24 mouse cellular contexts compared by ENCODE assay signal in genomic region chr7:109069641-109070040, GRCm38 (mm10). TPM values are rescaled to one million over a fixed set of nuclear protein-coding genes. Genes with fewer than 3 reads are reported as not detected.
DNase-seq lines count a peak whose midpoint lies in the region; ATAC-seq and TF ChIP-seq lines count a peak whose summit lies in the region.
"Had no signal": no experiment of that assay in that cellular context is flagged by ENCODE, and none has a peak within 500 bp of the region (broad histone marks: within the 10 kb centered on the region; RNA-seq: fewer than 3 reads in every experiment).

No protein-coding gene starts in this region.

- no peak overlapping the region for H3K27ac ChIP-seq in lung, postnatal 0 days (ENCODE audit: low read length)
- no peak overlapping the region for H3K27ac ChIP-seq in thymus, adult 2 months (ENCODE audit: control insufficient read depth, insufficient read depth, low read length)
- H3K27ac ChIP-seq: embryonic facial prominence, embryonic 13.5 days; embryonic facial prominence, embryonic 15.5 days; forebrain, embryonic 13.5 days; forebrain, embryonic 15.5 days had no signal

- no peaks in the 10 kb centered on the region for H3K36me3 ChIP-seq in lung, postnatal 0 days (ENCODE audit: insufficient read depth, low read length)
- H3K36me3 ChIP-seq in thymus, adult 2 months (ENCODE audit: control insufficient read depth, insufficient read depth, low read length), result no peaks in the 10 kb centered on the region
- H3K36me3 ChIP-seq: embryonic facial prominence, embryonic 13.5 days; embryonic facial prominence, embryonic 15.5 days; forebrain, embryonic 15.5 days; G1E had no signal

- no peak for ATAC-seq in lung, postnatal 0 days
- ATAC-seq: activated CD4-positive, CD25-positive, alpha-beta regulatory T cell, adult 4 months; CD4-positive, CD25-positive, alpha-beta regulatory T cell, adult 4 months; forebrain, embryonic 13.5 days; forebrain, embryonic 15.5 days; forebrain, postnatal 0 days; Patski had no signal

- H3K4me1 ChIP-seq in lung, postnatal 0 days (ENCODE audit: insufficient read depth, low read depth, low read length), result no peaks in the 10 kb centered on the region
- H3K4me1 ChIP-seq in thymus, adult 2 months (replicated peaks; ENCODE audit: control insufficient read depth, insufficient read depth, low read length), result no peaks in the 10 kb centered on the region
- H3K4me1 ChIP-seq: embryonic facial prominence, embryonic 13.5 days; embryonic facial prominence, embryonic 15.5 days; forebrain, embryonic 13.5 days; forebrain, embryonic 15.5 days had no signal

- no peak for TF ChIP-seq CTCF in lung, postnatal 0 days (IDR thresholded peaks at IDR 0.05)
- no peak for TF ChIP-seq CTCF in thymus, adult 2 months (IDR thresholded peaks at IDR 0.05; ENCODE audit: borderline replicate concordance, control insufficient read depth, extremely low read depth, insufficient read depth, low read length, poor library complexity)

- TF ChIP-seq POLR2A in thymus, adult 2 months (IDR thresholded peaks at IDR 0.05; ENCODE audit: control insufficient read depth, extremely low read depth, insufficient read depth, low read length, poor library complexity), result no peak

- no peaks in the 10 kb centered on the region for H3K9me3 ChIP-seq in lung, postnatal 0 days (ENCODE audit: low read length)
- H3K9me3 ChIP-seq: embryonic facial prominence, embryonic 13.5 days; embryonic facial prominence, embryonic 15.5 days; forebrain, embryonic 13.5 days; forebrain, embryonic 15.5 days; G1E had no signal

- peak; percentile 49 to 59 for DNase-seq in cerebellum, postnatal 10 days
- no peak for DNase-seq in cerebellum, adult 11-12 months
- DNase-seq in heart, adult 11 months, result peak; percentile 24
- no peak for DNase-seq in heart, adult 18-20 months
- DNase-seq in lung, postnatal 0 days (ENCODE audit: low spot score), result peak; percentile 1
- DNase-seq in lung, postnatal 14 days, result no peak
- no peak for DNase-seq in thymus, adult 2 months
- DNase-seq: adrenal gland, adult 2 months; adrenal gland, postnatal 10 days; adrenal gland, postnatal 25 days; B cell, adult 2 months; cerebellum, adult 11 months; cerebellum, adult 9-10 months; embryo, embryonic 11 days; forebrain, postnatal 0 days had no signal

- no peak overlapping the region for H3K4me3 ChIP-seq in lung, postnatal 0 days (ENCODE audit: low read depth, low read length)
- H3K4me3 ChIP-seq in thymus, adult 2 months (ENCODE audit: control insufficient read depth, insufficient read depth, low read length), result no peak overlapping the region
- H3K4me3 ChIP-seq: embryonic facial prominence, embryonic 13.5 days; embryonic facial prominence, embryonic 15.5 days; erythroblast, embryonic 14.5 days; forebrain, embryonic 13.5 days; forebrain, embryonic 15.5 days had no signal

- H3K27me3 ChIP-seq in lung, postnatal 0 days (replicated peaks; ENCODE audit: insufficient read depth, low read length), result no peaks in the 10 kb centered on the region
- no peaks in the 10 kb centered on the region for H3K27me3 ChIP-seq in thymus, adult 2 months (ENCODE audit: control insufficient read depth, insufficient read depth, low read length)
- H3K27me3 ChIP-seq: embryonic facial prominence, embryonic 13.5 days; embryonic facial prominence, embryonic 15.5 days; forebrain, embryonic 13.5 days; forebrain, embryonic 15.5 days had no signal

- no peak overlapping the region for H3K4me2 ChIP-seq in lung, postnatal 0 days (replicated peaks; ENCODE audit: low read depth, low read length)
- H3K4me2 ChIP-seq: embryonic facial prominence, embryonic 13.5 days; embryonic facial prominence, embryonic 15.5 days; forebrain, embryonic 13.5 days; forebrain, embryonic 15.5 days had no signal

- WGBS in lung, postnatal 0 days, result 65% methylated on average over 4 of the region's 4 CpGs
- WGBS in thymus, adult 2 months, result 92% methylated on average over 4 of the region's 4 CpGs

- no peak for TF ChIP-seq EP300 in lung, postnatal 0 days (IDR thresholded peaks at IDR 0.05)

- H3K9ac ChIP-seq in lung, postnatal 0 days (replicated peaks; ENCODE audit: low read depth), result no peak overlapping the region
- H3K9ac ChIP-seq: embryonic facial prominence, embryonic 13.5 days; embryonic facial prominence, embryonic 15.5 days; forebrain, embryonic 13.5 days; forebrain, embryonic 15.5 days; forebrain, postnatal 0 days had no signal

RNA-seq across cellular contexts. Expression of gene Ric3, which starts 13.5 kb away (rescaled TPM):
- total RNA-seq in heart, adult 18-20 months (2021), result 1 to 10 TPM; 2.6 to 3.4 TPM
- polyA plus RNA-seq in lung, postnatal 0 days (2015; fragmentation: Nextera tagmentation; extraction: Ambion mirVana), result 0.58 and 0.83 TPM in 2 replicates
- polyA plus RNA-seq in thymus, adult 2 months (2012; rRNA removed), result 0.31 and 0.55 TPM in 2 replicates
- polyA plus RNA-seq: G1E had no signal

Comparison
In these comparisons a context has a peak if more than half of its experiments do, and no peak if none do; other contexts are left out.
1. DNase-seq: peak in cerebellum, postnatal 10 days (2 of 2), heart, adult 11 months (single experiment) and lung, postnatal 0 days (single experiment); none in cerebellum, adult 11-12 months (single experiment), heart, adult 18-20 months (0 of 2), lung, postnatal 14 days (single experiment) and thymus, adult 2 months (single experiment).